Mouse (Mus musculus): ENCODE measurements around the gene Zfp664.

DNA sequence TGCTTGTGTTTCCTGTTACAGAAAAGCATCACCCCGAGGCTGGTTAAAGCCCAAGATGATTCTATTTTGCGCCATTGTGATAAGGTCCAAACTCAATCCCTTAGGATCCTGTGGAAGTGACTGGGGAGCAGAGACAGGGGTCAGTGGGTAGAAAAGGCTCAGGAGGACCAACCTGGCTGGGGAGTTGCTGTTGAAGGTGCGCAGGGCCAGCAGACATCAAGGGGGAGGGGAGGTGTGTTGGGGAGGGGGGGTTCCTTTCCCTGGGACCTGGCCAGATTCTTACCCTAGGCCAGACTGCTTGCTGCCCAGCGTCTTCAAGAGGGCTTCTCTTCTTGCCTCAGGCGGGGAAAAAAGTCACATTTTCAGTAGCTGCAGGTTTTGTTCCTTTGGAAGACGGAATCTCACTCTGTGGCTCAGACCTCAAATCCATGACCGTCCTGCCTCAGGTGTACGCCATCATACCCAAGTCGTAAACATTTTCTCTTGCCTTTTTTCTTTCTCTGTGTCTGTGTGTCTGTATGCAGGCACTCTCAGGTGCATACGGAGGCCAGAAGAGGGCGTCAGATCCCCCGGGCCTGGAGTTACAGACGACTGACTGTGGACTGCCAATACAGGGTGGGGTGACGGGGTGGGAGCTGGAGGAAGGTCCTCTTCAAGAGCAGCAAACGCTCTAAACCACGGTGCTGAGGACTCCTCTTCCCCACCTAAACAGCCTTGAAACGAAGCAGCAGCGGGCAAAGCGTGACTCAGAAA lies 38.4 kb downstream of the Zfp664 start:
- TF ChIP-seq GATA1 (IDR thresholded peaks at IDR 0.05; ENCODE audit: borderline replicate concordance, low read length) (no peak), CTCF (IDR thresholded peaks at IDR 0.05; ENCODE audit: low read depth, low read length) (no peak), POLR2AphosphoS5 (IDR thresholded peaks at IDR 0.05; ENCODE audit: insufficient replicate concordance, low read depth, low read length) (no peak), GATA2 (IDR thresholded peaks at IDR 0.05; ENCODE audit: borderline replicate concordance, low read depth, low read length) (no peak), TAL1 (conservative IDR thresholded peaks at IDR 0.05; ENCODE audit: low read depth, low read length) (no peak)
